In the genomic region with DNA sequence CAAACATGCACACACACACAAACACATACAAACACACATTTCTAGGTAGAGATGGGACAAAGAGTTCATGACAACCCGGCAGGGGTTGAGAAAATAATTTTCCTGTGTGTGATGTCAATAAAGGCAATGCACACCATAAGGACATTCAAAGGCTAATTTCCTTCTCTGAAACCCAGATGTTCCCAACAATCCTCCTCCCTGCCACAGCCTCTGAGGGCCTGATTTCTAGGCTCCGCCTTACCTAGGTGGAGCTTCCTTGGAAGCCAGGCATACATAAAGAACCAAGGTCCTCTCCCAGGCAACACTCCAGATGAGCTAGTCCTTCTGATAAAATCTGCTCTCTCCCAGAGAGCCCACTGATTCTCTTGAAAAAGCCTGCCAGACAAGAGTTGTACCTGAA, we compare ENCODE assay signal across 12 mouse cellular contexts.
"Had no signal": no experiment of that assay in that cellular context is flagged by ENCODE, and none has a peak within 500 bp of the region (broad histone marks: within the 10 kb centered on the region; RNA-seq: fewer than 3 reads in every experiment).

A gene (plus strand): TSS at position 301 of the 400 bp plus-strand sequence.

- DNase-seq: retina, postnatal 1 day; right cerebral cortex, adult 18-20 months; right cerebral cortex, postnatal 14 days; right cerebral cortex, postnatal 25 days; right cerebral cortex, postnatal 4 days; spleen, adult 18-20 months; thymus, adult 18-20 months; thymus, adult 2 months; thymus, postnatal 14 days; thymus, postnatal 25 days; thymus, postnatal 36 days; thymus, postnatal 4 days had no signal
